Mouse (Mus musculus) v-Abl transformed pro-B cells (cell line): ENCODE results near the gene Nhlrc2.

Source experiments
- in situ Hi-C, 2 experiments: fragments of 400-800 bp; cut with MboI; formaldehyde crosslinking; loops; one replicate each; pipeline ENCODE4 v1.15.1; 2025; ENCODE audit not compliant: unreplicated experiment in 2 of 2

Gene Nhlrc2

DNA sequence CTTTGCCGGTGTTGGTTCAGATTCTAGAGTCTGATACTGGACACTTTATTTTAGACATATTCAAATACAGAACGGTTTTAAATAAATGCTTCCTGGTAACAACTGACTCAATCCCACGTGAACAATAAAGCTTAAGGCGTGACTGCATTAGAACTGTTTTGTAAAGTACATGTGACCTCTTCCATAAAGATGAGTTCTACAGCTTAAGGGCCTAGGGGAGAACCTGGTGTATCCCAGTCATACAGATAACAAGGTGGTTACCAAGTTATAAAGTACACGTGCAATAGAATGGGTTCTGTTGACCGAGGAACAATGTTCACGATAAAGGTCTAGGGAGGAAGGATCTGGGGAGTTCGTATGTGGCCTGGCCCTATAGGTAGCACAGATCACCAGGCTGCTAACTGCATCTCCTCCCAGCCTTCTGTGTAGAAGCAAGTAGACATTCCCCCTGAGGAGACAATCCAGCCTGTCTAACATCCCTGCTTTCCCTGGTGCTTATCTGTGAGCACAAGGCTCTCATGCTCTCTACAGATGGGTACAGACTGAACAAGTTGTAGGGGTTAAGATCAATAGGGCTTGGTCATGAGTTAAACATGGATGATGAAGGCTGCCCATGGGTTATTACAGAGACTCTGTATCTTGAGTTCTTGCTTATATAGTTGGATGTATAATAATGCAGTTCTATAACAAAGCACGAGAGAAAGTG, 14.5 kb downstream of the Nhlrc2 start:
- in situ Hi-C loops = no loop called here

DNA sequence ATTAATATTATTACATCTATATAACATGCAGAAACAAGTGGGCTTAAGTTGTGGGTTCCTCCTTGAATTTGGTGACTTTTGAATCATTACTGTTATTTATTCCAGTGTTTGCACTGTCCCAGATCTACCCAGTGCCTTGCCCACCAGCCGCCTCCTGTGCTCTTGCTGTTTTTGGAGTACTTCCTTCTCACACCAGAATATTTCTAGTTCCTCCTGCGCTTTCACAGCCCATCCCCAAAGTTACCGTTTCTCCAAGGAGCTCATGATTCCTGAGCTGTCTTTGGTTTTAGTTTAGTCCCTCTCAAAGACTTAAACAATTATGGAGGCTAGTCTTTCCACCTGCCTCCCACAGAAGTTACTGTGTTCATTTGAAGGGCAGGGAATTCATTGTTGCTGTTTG, 15.4 kb downstream of the Nhlrc2 start:
- in situ Hi-C loops = no loop called here

DNA sequence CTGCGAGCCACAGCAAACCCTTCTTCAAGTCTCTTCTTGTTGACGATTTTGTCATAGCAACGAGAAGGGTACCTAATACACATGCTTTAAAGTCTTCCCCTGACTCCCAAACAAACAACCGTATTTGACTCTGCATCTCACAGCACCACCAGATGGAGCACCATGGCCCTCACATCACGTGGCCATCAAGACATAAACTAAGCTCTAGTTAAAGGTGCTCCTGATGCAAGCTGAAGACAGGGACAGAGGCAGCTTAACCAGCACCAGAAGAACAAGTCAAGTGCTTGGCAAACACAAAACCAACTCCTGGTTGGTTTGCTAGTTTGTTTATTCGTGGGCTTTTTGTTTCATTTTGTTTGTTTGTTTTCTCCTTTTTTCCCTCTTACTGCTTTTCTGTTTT, 17.3 kb downstream of the Nhlrc2 start:
- in situ Hi-C loops = no loop called here

DNA sequence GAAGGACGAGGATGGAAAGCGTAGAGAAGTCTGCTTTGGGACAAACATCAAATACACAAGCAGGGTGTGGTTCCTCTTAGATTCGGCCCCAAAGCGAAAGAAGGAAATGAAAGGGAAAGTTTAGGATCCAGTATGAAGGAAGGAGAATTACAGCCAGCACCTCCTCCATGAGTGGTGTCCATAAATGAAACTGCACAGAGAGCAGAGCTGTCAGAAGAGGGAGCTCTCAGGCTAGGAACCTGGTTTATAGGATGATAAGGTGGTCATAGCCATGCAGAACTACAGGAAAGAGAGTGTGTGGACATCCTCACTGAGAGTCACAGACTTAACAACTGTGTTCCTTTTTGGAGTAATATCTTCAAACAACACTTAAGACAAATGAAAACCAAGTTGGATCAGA, 18.0 kb downstream of the Nhlrc2 start:
- in situ Hi-C loops = no loop called here

DNA sequence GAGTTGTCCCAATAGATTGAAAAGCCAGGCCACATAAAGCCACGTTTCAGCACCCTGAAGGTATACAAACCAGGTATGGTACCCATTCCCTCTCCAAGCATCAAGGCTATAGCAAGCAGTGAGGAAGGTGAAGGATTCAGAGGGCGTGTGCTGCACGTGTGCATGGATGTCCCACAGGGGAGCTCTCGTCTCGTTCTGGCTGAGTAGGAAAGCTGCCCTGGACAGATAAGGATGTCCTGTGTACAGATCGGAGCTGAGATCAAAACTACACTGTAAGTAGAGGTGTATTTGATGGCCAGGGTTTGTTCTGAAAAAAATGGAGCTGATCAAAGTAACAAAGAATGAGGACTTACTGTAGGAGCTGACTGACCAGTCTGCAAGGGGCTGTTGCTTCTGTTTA, 18.9 kb downstream of the Nhlrc2 start:
- in situ Hi-C loops = no loop called here

DNA sequence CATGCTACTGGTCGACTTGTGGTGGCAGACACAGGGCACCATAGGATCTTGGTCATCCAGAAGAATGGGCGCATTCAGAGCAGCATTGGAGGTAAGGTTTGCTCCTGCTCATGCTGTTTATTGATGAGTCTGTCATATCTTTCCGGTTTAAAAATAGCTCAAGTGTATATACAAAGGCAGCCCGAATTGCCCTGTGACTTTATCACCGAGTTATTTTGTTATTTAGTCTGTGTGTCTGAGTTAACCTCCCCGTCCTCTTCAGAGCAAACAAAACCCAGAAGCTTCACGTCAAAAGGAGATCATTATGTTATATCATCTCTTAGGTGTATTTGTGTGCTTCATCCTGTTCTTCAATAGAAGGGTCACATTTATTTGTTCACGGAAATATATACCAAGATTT, 22.7 kb downstream of the Nhlrc2 start:
- in situ Hi-C loops = no loop called here

DNA sequence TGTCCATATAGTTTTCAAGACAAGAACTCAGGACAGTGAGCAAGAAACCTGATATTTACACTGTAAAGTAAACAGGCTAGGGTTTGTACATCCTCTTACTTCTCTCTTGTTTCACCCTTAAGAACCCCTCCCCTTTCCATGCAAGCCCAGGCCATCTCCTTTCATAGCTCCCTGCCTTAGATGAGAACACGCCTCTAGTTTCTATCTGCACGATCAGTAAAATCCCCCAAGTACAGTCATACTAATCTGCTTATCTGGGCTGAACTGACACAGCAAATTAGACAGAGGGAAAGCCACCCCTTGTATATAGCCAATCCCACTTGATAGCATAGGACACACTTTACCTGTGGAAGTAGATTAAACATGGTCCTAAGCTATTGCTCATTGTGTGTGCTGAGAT, 23.2 kb downstream of the Nhlrc2 start:
- in situ Hi-C loops = no loop called here

DNA sequence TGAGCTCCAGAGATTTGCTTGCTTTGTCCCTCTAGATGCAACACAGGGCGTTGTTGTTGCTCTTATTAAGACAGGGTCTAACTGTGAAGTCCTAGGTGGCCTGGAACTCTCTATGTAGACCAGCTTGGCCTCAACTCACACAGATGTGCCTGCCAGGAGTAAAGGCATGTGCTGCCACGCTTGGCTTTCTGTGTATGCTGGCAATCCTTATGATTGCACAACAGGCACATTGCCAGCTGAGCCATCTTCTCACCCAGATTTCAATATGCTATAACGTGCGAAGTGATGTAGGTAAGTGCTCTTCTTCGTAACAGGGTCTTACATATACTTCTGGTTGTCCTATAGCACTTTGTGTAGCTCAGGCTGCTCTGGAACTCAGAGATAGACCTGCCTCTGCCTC, 23.9 kb downstream of the Nhlrc2 start:
- in situ Hi-C loops = no loop called here

DNA sequence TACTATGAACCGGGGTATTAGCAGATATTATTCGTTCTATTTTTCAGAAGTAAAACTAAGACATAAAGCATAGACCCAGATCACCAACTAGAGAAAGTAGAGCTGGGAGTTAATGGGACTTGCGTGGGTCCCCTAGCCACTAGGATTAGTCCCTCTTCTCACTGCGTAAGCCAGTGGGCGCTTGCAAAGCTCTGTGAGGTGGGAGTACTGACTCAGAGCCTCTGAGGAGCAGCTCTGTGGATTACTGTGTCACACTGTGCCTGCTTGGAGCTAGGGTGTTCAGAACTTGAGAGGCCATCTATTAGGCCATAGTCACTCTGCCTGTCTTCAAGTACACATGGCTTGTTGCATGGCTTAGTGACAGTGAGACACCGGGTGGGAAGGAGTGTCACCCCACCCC, 25.1 kb downstream of the Nhlrc2 start:
- in situ Hi-C loops = no loop called here

DNA sequence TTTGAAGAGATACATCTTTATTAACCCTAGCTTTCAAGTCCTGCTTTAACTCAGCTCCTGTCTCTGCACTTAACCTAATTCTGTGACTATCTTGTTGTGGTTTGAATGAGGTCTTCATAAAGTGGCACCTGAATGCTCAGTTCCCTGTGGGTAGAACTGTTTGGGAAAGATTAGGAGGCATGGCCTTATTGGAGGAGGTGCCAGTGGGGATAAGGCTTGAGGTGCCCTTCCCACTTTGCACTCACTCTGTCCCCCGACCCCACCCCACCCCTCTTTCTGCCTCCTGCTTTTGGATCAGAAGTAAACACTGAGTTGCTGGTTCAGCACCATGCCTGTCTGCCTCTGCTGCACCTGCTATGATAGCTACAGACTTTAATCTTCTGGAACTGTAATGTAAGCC, 29.7 kb downstream of the Nhlrc2 start:
- in situ Hi-C loops = no loop called here

DNA sequence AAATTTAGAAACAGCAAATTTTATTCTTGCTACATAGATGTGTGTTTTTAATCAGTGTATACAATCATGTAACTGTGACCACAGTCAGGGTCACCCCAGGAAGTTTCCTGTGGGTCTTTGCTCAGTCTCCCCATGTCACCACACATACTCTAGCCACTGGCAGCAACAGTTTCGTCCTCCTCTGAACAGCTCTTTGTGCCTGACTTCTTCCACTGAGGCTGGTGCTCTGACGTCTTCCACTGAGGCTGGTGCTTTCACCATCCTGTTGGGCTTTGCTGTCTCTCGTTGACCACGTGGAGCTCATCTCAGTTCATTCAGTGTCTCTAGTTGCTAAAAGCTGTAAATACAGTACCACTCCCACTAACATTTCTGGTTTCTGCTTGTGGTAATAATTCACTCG, 33.9 kb downstream of the Nhlrc2 start:
- in situ Hi-C loops = no loop called here

DNA sequence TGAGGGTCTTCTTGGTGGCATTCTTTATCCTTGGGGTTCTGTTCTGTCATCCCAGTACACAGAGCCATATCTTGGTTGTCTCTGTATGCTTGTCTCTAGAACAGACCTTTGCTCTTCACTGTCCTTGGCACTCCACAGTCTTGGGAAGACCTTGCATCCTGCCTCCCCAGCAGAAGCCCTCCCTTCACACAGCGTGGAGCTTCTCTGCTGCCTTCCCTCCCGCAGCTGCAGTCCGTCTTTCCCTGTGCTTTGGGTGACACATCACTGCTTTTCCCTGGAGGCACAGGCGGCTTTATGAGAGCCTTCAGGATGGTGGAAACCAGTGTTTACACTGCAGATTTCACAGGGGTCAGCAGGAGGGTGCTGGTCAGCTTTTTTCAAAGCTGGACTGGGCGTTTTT, 35.7 kb downstream of the Nhlrc2 start:
- in situ Hi-C loops = no loop called here

DNA sequence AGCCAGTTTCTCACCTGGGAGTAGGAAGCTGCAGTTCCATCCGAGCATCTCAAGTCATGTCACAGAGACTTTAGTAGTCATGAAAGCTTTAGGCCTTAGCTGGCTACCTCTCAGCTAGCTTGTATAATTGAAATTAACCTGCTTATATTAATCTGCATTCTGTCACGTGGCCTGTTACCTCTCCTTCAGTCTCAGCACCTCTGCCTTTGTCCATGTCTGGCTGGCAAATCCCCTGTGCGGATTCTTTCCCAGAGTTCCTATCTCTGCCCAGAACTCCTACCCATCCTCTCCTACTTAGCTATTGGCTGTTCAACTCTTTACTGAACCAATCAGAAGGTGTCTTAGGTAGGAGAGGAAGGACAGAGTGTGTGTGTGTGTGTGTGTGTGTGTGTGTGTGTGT, 36.2 kb downstream of the Nhlrc2 start:
- in situ Hi-C loops = no loop called here

DNA sequence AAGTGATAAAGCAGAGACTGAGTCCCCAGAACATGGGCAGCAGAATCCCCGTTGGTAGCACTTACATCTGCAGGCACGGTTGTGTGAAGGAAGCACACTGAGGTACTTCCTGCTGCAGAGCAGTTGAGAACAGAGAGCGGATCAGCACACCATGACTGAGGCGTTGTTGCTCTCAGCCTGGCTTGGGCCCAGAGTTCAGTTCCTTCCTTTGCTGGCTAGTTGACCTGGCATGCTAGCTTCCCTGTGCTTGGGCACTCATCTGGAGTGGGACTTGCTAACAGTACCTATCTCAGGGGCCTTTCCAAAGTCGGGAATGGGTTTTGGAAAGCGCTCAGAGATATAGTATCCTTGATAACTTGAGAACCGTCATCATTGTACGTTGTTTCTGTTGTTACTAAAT, 38.3 kb downstream of the Nhlrc2 start:
- in situ Hi-C loops = no loop called here

DNA sequence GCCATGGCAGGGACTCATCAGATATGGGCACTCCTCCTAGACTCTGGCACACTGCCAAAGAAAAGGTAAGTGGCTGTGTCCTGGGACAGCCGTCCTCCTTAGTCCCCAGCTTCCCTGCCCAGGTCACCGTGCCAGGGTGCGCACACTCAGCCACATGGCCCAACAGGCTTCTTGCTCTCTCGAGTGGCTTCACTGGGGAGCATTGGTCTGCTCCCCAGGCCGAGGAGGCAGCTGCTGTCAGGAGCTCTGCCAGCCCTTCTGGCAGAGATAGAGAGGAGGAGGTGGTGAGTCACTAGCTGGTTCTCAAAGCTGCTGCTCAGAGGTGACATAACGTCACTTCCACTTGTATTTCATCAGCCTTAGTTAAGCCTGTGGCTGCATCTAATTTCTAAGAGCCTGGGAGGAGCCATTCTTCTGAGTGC, 40.2 kb downstream of the Nhlrc2 start:
- in situ Hi-C loops = no loop called here

DNA sequence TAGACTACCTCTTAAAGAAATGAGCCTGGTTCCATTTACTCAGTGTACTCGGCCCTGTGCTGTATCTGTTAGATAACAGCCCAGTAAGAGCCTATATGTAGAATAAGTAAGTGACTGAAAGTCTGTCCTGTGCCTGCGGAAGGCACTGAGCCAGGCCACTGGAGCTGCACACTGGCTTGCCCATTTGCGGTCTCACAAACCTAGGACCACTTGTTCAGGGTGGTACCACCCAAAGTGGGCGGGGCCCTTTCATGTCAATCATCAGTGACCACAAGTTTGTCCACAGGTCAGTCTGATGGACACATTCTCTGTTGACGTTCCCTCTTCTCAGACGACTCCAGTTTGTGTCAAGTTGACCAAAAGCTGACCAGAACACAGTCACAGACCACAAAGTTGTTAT, 40.9 kb downstream of the Nhlrc2 start:
- in situ Hi-C loops = no loop called here

DNA sequence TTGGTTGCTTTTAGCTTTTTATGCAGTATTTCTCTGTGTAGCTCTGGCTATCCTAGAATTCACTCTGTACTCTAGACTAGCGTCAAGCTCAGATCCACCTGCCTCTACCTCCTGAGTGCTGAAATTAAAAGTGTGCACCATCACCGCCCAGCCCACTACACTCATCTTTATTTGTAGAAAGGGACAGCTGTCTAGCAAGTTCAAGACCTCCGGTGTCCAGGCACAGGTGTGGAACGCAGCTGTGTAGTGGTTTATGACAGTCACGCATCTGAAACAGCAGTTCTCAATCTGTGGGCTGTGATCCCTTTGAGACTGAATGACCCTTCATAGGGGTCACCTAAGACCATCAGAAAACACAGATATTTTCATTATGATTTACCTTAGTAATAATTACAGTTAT, 41.4 kb downstream of the Nhlrc2 start:
- in situ Hi-C loops = no loop called here

DNA sequence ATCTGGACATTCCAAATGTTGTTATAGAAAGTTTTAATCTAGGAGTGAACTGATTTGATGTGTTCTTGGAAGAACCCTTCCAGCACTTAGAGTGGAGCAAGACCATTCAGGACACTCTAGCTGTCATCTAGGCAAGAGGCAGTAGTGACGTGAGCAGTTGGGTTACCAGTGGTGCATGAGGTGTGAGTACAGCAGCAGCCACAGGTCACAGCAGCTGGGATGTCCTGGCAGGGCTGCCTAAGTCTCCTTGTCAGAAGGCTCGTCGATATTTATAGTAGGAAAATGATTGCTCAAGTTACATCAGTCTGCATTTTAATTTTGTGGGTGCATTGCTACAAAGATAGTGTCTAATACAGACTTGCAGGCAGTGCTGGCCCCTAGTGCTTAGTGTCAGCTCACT, 42.2 kb downstream of the Nhlrc2 start:
- in situ Hi-C loops = no loop called here

DNA sequence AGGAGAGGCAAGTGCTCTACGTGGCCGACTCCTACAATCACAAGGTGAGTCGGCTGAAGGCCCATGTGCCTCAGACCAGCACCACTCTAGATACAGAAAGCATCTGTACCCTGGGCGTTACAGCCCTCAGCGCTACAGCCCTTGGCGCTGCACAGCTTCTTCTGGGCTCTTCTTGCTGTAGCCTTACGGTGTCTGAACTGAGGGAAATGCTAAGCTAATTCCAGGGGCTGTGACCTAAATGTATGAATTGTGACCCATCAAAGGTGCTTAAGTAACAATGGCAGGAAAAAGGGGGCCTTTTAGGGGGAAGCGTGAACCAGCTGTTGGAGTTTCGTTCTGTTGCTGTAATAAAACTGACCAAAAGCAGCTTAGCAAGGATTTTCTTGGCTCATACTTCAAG, 44.4 kb downstream of the Nhlrc2 start:
- in situ Hi-C loops = no loop called here

DNA sequence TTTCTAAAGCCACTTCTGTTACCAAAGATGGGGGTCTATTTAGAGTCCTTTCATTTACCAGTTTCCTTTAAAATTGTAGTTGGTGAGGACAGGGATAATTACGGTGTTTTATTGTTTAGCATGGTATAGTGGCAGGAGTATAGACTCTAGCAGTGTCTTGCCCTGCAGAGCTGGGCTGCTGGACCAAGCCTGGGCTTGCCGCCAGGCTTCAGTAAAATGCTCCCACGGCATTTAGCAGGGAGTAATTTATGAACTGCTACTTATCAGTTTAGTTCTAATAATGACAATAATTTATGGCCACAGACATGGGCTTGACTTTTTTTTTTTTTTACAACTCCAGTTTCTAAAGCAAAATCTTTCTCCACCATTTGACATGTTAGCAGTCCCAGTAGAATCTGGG, 51.9 kb downstream of the Nhlrc2 start:
- in situ Hi-C loops = no loop called here

DNA sequence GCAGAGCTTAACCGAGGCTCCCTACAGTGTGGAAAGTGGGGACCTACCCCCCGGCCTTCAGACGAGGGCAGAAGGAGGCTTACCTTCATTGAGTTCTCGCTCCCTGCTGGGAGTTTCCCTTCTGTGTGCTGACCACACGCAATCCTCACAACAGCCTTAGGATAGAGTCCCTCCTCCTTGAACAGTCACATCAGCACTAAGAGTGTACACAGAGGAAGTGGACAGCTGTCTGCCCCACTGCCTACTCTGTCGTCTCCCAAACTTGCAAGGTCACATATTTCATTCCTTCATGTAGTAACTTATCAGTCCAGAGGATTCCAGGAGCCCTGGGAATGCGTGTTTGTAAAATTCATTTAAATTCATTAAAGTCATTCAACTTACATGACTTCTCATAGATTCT, 52.7 kb downstream of the Nhlrc2 start:
- in situ Hi-C loops = no loop called here

DNA sequence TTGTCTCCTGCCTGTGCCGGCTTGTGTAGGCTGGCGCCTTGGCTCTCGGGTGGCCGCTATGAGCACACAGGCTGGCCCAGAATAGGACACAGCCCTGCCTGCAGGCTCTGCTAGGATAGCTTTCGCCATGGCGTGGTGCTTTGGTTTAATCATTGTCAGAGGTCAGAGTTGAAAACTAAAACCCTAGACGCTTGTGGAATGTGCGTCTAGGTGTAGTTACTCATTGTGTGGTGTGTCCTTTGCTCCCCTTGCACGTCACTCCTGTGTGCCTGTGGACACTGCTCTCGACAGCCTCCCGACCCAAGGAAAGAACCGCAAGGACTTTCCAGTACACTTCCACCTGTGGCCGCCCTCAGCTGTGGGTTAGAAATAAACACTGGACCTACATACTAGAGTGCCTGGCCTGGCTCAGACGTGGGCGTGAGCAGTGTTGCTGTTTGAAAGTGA, 53.9 kb downstream of the Nhlrc2 start:
- in situ Hi-C loops = no loop called here

DNA sequence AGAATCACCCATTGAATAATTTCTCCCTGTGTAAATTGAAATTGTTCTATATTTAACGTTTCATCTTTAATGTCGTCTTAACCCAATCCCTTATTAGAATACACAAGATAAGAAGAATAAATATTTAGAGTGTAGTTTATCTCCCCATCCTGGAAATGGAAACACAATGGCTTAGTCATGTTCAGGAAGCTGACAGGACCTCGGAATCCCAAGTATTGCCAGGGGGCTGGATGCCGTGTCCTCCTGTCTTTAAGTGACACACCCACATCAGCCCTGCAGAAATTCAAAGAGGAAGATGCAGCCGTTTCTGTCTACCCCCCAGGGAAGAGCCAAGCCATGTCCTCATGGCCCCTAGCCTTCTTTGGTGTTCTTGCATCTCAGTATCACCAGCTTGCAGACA, 60.9 kb downstream of the Nhlrc2 start:
- in situ Hi-C loops = no loop called here
